Mouse (Mus musculus) embryonic fibroblast, embryonic 13.5 days (primary cell): ENCODE data around the gene Tmem94.

Source experiments
- CTCF ChIP-seq: IDR thresholded peaks from 2 replicates; pipeline ENCODE4 v1.5.1; 2011; ENCODE audit warnings: mild to moderate bottlenecking, control low read depth, low read length, moderate library complexity, borderline replicate concordance; ENCODE audit not compliant: insufficient read depth
- POLR2A ChIP-seq: IDR thresholded peaks from 2 replicates; pipeline ENCODE4 v1.6.1; 2011; ENCODE audit warnings: low read depth, mild to moderate bottlenecking, control low read depth, low read length, moderate library complexity

- TF ChIP-seq CTCF (no peak), POLR2A (no peak)
Measured at GRCm38 (mm10) chr11:115796898-115797297, 31.7 kb downstream of the Tmem94 start.
